Mouse (Mus musculus): Measurements from ENCODE around the gene Anks1. TPM values are rescaled to one million over a fixed set of nuclear protein-coding genes. Genes with fewer than 3 reads are reported as not detected.

Gene Anks1
- total and polyA plus RNA-seq, 2 experiments = 8.8 to 10.0 TPM

GRCm38 (mm10) chr17:28027197-28027596, 118.1 kb downstream of the Anks1 start:
- no peaks in the 10 kb centered on the region for H3K36me3 ChIP-seq (ENCODE audit: control insufficient read depth, insufficient read depth, low read length)
- no peak overlapping the region; the same call in 1 of the 2 replicates for H3K27ac ChIP-seq (replicated peaks; ENCODE audit: insufficient read depth, low read depth, low read length)
- H3K79me2 ChIP-seq (ENCODE audit: control insufficient read depth, insufficient read depth, low read length) = peaks cover 4% of the 10 kb centered on the region; the same call in 1 of the 2 replicates
- TF ChIP-seq CTCF (IDR thresholded peaks at IDR 0.05; ENCODE audit: low read depth, low read length) = no peak
- no peak for TF ChIP-seq POLR2A (IDR thresholded peaks at IDR 0.05; ENCODE audit: extremely low read depth, insufficient read depth, low read length)
- no peak overlapping the region for H3K9ac ChIP-seq (ENCODE audit: low read depth, low read length)
- DNase-seq (ENCODE audit: extremely low read depth, low read depth, low spot score) = no peak
- no peaks in the 10 kb centered on the region for H3K27me3 ChIP-seq (ENCODE audit: control insufficient read depth, insufficient read depth, low read length)
- H3K4me3 ChIP-seq (ENCODE audit: insufficient read depth, low read depth, low read length) = no peak overlapping the region
- WGBS = 88% methylated on average over 6 of the region's 6 CpGs
- peaks cover 40% of the 10 kb centered on the region for H3K4me1 ChIP-seq (ENCODE audit: control insufficient read depth, insufficient read depth, low read length)

DNA sequence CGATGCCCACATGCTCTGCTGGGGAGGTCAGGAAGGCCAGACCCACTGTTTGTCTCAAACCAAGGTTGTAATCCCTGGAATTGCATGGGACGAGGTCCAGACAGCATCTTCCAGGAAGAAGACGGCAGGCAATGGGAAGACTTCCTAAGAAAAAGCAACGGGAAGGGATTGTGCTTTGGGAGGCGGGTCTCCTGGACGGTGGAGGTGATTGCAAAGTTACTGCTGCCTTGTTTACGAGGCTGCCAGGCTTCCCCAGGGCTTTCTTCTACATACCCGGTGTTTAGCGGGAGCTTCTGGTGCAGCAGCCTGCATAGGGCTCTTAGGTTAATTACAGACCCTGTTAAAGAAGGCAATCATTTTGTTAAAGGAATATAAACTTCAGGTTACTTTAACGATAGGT, 119.1 kb downstream of the Anks1 start:
- no peak overlapping the region for H3K27ac ChIP-seq (replicated peaks; ENCODE audit: insufficient read depth, low read depth, low read length)
- no peak for DNase-seq (ENCODE audit: extremely low read depth, low read depth, low spot score)
- no peak overlapping the region for H3K9ac ChIP-seq (ENCODE audit: low read depth, low read length)
- peaks cover 4% of the 10 kb centered on the region; the same call in 1 of the 2 replicates for H3K79me2 ChIP-seq (ENCODE audit: control insufficient read depth, insufficient read depth, low read length)
- H3K27me3 ChIP-seq (ENCODE audit: control insufficient read depth, insufficient read depth, low read length) = no peaks in the 10 kb centered on the region
- no peak overlapping the region for H3K4me3 ChIP-seq (ENCODE audit: insufficient read depth, low read depth, low read length)
- H3K36me3 ChIP-seq (ENCODE audit: control insufficient read depth, insufficient read depth, low read length) = no peaks in the 10 kb centered on the region
- H3K4me1 ChIP-seq (ENCODE audit: control insufficient read depth, insufficient read depth, low read length) = peaks cover 40% of the 10 kb centered on the region
- 81% methylated on average over 10 of the region's 10 CpGs for WGBS
- TF ChIP-seq CTCF (IDR thresholded peaks at IDR 0.05; ENCODE audit: low read depth, low read length) = no peak
- no peak for TF ChIP-seq POLR2A (IDR thresholded peaks at IDR 0.05; ENCODE audit: extremely low read depth, insufficient read depth, low read length)

DNA sequence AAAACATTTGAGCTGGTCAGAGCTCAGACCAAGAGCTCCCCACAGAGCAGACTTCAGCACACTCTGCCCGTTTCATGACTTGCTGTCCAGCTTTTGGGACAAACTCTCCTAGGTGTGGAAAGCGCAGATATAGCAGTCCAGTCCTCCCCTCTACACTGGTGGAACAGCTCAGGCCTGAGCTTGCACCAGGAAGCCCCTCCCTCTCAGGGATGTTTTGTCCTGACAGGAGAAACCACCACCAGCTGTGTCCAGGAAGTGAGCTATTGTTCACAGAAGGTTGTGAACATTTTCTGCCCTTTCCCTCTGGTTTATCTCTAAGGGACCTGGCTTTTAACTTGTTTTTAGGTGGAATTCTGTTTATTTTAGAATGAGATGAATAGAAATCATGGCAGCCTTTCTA, 120.2 kb downstream of the Anks1 start:
- Histone ChIP-seq H3K36me3 (ENCODE audit: control insufficient read depth, insufficient read depth, low read length) (no peaks in the 10 kb centered on the region), H3K79me2 (ENCODE audit: control insufficient read depth, insufficient read depth, low read length) (peaks cover 4% of the 10 kb centered on the region; the same call in 1 of the 2 replicates), H3K9ac (ENCODE audit: low read depth, low read length) (no peak overlapping the region), H3K4me3 (ENCODE audit: insufficient read depth, low read depth, low read length) (no peak overlapping the region), H3K27ac (replicated peaks; ENCODE audit: insufficient read depth, low read depth, low read length) (peak overlapping the region; percentile 43), H3K27me3 (ENCODE audit: control insufficient read depth, insufficient read depth, low read length) (no peaks in the 10 kb centered on the region), H3K4me1 (ENCODE audit: control insufficient read depth, insufficient read depth, low read length) (peaks cover 41% of the 10 kb centered on the region)
- DNase-seq (ENCODE audit: extremely low read depth, low read depth, low spot score) = no peak
- TF ChIP-seq POLR2A (IDR thresholded peaks at IDR 0.05; ENCODE audit: extremely low read depth, insufficient read depth, low read length) (no peak), CTCF (IDR thresholded peaks at IDR 0.05; ENCODE audit: low read depth, low read length) (no peak)
- WGBS = 88% methylated on average over 2 of the region's 2 CpGs

DNA sequence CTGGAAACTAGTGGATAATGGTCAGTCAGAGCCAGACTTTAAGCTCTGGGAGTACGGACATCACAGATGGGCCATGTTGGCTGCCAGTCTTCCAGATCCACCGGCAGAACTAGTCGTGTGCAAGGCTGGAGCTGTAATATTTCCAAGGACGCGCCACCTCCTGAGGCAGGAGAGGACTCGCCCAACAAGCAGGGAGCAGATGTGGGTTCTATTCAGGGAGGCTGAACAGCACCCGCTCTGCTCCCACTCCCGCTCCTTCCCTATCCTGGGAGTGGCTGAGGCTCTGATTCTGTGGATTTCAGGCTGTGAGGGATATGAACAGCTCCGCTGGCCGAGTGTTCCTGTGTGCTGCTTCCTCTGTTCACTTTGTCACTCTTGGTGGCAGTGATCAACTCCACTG, 121.3 kb downstream of the Anks1 start:
- no peak for TF ChIP-seq POLR2A (IDR thresholded peaks at IDR 0.05; ENCODE audit: extremely low read depth, insufficient read depth, low read length)
- TF ChIP-seq CTCF (IDR thresholded peaks at IDR 0.05; ENCODE audit: low read depth, low read length) = no peak
- WGBS = 84% methylated on average over 10 of the region's 10 CpGs
- Histone ChIP-seq H3K4me3 (ENCODE audit: insufficient read depth, low read depth, low read length) (no peak overlapping the region), H3K36me3 (ENCODE audit: control insufficient read depth, insufficient read depth, low read length) (no peaks in the 10 kb centered on the region), H3K9ac (ENCODE audit: low read depth, low read length) (no peak overlapping the region), H3K4me1 (ENCODE audit: control insufficient read depth, insufficient read depth, low read length) (peaks cover 38% of the 10 kb centered on the region), H3K27ac (replicated peaks; ENCODE audit: insufficient read depth, low read depth, low read length) (no peak overlapping the region), H3K27me3 (ENCODE audit: control insufficient read depth, insufficient read depth, low read length) (no peaks in the 10 kb centered on the region), H3K79me2 (ENCODE audit: control insufficient read depth, insufficient read depth, low read length) (peaks cover 4% of the 10 kb centered on the region; the same call in 1 of the 2 replicates)
- no peak for DNase-seq (ENCODE audit: extremely low read depth, low read depth, low spot score)

DNA sequence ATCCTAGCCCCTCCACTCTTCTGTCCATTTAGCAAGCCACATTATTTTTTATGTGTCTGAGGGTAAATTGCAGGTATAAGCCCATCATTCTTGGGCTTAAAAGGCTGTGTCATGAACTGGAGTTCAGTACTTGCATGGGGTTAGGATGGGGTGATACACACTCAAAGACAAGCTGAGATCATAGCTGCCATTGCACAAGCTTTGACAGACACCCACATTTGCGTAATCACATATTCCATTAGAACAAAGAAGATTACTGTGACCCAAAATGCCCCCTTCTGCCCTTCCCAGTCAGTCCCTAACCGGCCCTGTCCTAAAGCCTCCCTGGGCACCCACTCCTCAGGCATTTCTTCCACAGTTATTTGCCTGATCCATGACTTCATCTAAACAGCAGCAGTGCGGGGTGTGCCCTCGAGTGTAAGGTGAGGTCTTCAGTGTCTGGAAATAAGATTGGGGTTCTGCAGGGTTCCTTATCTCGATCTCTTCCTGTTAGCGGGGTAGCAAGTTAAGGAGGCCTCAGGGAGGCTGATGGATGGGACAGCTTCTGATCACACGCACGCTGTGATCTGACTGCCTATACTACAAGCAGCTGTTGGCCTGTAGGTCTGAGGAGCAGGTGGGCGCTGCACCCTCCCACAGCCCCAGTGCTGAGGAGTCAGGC, 122.3 kb downstream of the Anks1 start:
- no peaks in the 10 kb centered on the region for H3K36me3 ChIP-seq (ENCODE audit: control insufficient read depth, insufficient read depth, low read length)
- WGBS = 63% methylated on average over 9 of the region's 9 CpGs
- H3K27ac ChIP-seq (replicated peaks; ENCODE audit: insufficient read depth, low read depth, low read length) = peak overlapping the region; percentile 28; the same call in 1 of the 2 replicates
- peak overlapping the region; percentile 44 for H3K9ac ChIP-seq (ENCODE audit: low read depth, low read length)
- no peak for TF ChIP-seq POLR2A (IDR thresholded peaks at IDR 0.05; ENCODE audit: extremely low read depth, insufficient read depth, low read length)
- no peak for TF ChIP-seq CTCF (IDR thresholded peaks at IDR 0.05; ENCODE audit: low read depth, low read length)
- peak; percentile 90 for DNase-seq (ENCODE audit: extremely low read depth, low read depth, low spot score)
- peaks cover 4% of the 10 kb centered on the region; the same call in 1 of the 2 replicates for H3K79me2 ChIP-seq (ENCODE audit: control insufficient read depth, insufficient read depth, low read length)
- no peak overlapping the region for H3K4me3 ChIP-seq (ENCODE audit: insufficient read depth, low read depth, low read length)
- H3K27me3 ChIP-seq (ENCODE audit: control insufficient read depth, insufficient read depth, low read length) = no peaks in the 10 kb centered on the region
- H3K4me1 ChIP-seq (ENCODE audit: control insufficient read depth, insufficient read depth, low read length) = peaks cover 29% of the 10 kb centered on the region

DNA sequence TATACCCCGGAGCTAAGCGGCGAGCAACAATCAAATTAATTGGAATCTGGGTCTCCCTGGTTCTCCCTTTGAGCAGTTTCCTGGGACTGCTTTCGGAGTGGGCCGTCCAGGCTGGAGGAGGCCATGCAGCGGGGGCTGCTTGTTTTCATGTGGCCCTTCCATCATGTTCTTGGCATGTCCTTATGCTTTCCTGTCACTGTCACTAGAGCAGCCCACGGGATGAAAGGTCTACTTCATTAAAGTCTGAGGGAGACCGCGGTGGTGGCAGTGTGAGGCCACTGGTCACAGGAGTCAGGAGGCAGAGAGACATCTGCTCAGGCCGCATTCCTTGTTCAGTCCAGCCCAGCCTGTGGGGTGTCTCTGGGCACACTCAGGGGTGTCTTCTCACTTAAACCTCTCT, 123.1 kb downstream of the Anks1 start:
- no peak for TF ChIP-seq CTCF (IDR thresholded peaks at IDR 0.05; ENCODE audit: low read depth, low read length)
- no peak for TF ChIP-seq POLR2A (IDR thresholded peaks at IDR 0.05; ENCODE audit: extremely low read depth, insufficient read depth, low read length)
- H3K79me2 ChIP-seq (ENCODE audit: control insufficient read depth, insufficient read depth, low read length) = peaks cover 2% of the 10 kb centered on the region; the same call in 1 of the 2 replicates
- DNase-seq (ENCODE audit: extremely low read depth, low read depth, low spot score) = no peak
- no peaks in the 10 kb centered on the region for H3K27me3 ChIP-seq (ENCODE audit: control insufficient read depth, insufficient read depth, low read length)
- H3K4me1 ChIP-seq (ENCODE audit: control insufficient read depth, insufficient read depth, low read length) = peaks cover 22% of the 10 kb centered on the region
- WGBS = 77% methylated on average over 10 of the region's 10 CpGs
- no peaks in the 10 kb centered on the region for H3K36me3 ChIP-seq (ENCODE audit: control insufficient read depth, insufficient read depth, low read length)
- H3K9ac ChIP-seq (ENCODE audit: low read depth, low read length) = no peak overlapping the region
- no peak overlapping the region for H3K27ac ChIP-seq (replicated peaks; ENCODE audit: insufficient read depth, low read depth, low read length)
- no peak overlapping the region for H3K4me3 ChIP-seq (ENCODE audit: insufficient read depth, low read depth, low read length)

All from liver, adult 2 months (tissue).